9 mouse cellular contexts compared by ENCODE assay signal in the genomic region with DNA sequence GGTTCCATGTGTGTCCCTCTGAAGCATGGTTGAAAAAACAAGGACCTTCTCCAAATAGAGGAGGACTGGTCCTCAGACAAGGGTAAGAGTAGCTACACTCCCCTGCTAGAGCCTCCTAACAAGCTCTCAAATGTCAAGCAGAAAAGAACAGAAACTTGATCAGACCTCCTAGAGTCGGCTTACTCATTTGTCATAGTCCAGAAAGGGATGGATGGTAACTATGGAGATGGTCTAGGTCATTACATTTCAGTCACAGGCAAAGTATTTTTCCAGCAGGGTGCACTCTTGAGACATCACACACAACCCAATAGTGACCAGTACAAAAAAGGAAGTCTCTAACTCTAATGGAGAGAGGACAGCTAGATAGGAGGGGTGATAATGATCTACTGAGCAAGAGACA. TPM values are rescaled to one million over a fixed set of nuclear protein-coding genes. Genes with fewer than 3 reads are reported as not detected.
DNase-seq lines count a peak whose midpoint lies in the region; ATAC-seq and TF ChIP-seq lines count a peak whose summit lies in the region.
"Had no signal": no experiment of that assay in that cellular context is flagged by ENCODE, and none has a peak within 500 bp of the region (broad histone marks: within the 10 kb centered on the region; RNA-seq: fewer than 3 reads in every experiment).

No protein-coding gene starts in this region.

- CTCF ChIA-PET in Patski (lab: Charles Lee), result interaction anchor here (0.7 to 8.6 kb wide), 3 partner anchors 9 to 69 kb away, joined by 3 to 37 read pairs (median 8); no protein-coding TSS in a partner anchor

- no peaks in the 10 kb centered on the region for H3K36me3 ChIP-seq in megakaryocyte, embryonic 14.5 days (replicated peaks; ENCODE audit: low read length)

- peak overlapping the region; percentile 65 for H3K4me3 ChIP-seq in megakaryocyte, embryonic 14.5 days (replicated peaks)
- H3K4me3 ChIP-seq: erythroblast, embryonic 14.5 days had no signal

- peak; percentile 53 for TF ChIP-seq CTCF in Patski (IDR thresholded peaks at IDR 0.05)

- peak; percentile 7 for DNase-seq in kidney, adult 11 months
- DNase-seq in kidney, adult 18-20 months, result no peak
- no peak for DNase-seq in Patski (ENCODE audit: low read depth, low spot score)
- peak; percentile 54 for DNase-seq in kidney, adult 9 months
- DNase-seq in urinary bladder, postnatal 10 days (ENCODE audit: low spot score), result no peak
- no peak for DNase-seq in thymus, postnatal 36 days
- no peak for DNase-seq in testis, postnatal 14 days (ENCODE audit: low spot score)

- peaks cover 10% of the 10 kb centered on the region for H3K4me1 ChIP-seq in megakaryocyte, embryonic 14.5 days

- no peak for ATAC-seq in Patski

- no peaks in the 10 kb centered on the region for H3K27me3 ChIP-seq in Patski
- no peaks in the 10 kb centered on the region for H3K27me3 ChIP-seq in megakaryocyte, embryonic 14.5 days (replicated peaks)

- in situ Hi-C loops in Patski (cut with MboI; ENCODE audit: low pct_unique_long_range_greater_than_20kb), result loop anchor here (5.0 kb wide), 1 partner anchor 67 kb away; no protein-coding TSS in a partner anchor

- POLR2A ChIA-PET in Patski (lab: Charles Lee), result no interaction called here

- H3K9me3 ChIP-seq in megakaryocyte, embryonic 14.5 days, result no peaks in the 10 kb centered on the region

RNA-seq across cellular contexts. Expression of a gene that starts 21.9 kb away (rescaled TPM):
- polyA plus RNA-seq in Patski (2021), result 1.3 TPM
- 1,175 and 2,699 TPM in 2 replicates for polyA plus RNA-seq in megakaryocyte, embryonic 14.5 days (2012; ENCODE audit: insufficient read depth, low replicate concordance)

RNA-seq across cellular contexts. Expression of a gene that starts 55.7 kb away (rescaled TPM):
- not detected for polyA plus RNA-seq in Patski (2021)
- not detected in 2 replicates for polyA plus RNA-seq in megakaryocyte, embryonic 14.5 days (2012; ENCODE audit: insufficient read depth, low replicate concordance)
- polyA plus RNA-seq: erythroblast, embryonic 14.5 days had no signal

Comparison
In these comparisons a context has a peak if more than half of its experiments do, and no peak if none do; other contexts are left out.
1. DNase-seq: peak in kidney, adult 11 months (single experiment) and kidney, adult 9 months (single experiment); none in kidney, adult 18-20 months (single experiment), Patski (single experiment), urinary bladder, postnatal 10 days (single experiment), thymus, postnatal 36 days (0 of 2) and testis, postnatal 14 days (single experiment).
2. RNA of a gene that starts 21.9 kb away (polyA plus RNA-seq): 1,175 to 2,699 TPM in megakaryocyte, embryonic 14.5 days; 1.3 TPM in Patski (single experiment); every median in the first group is over 100 times any median in the second.